Mouse (Mus musculus) left cerebral cortex, adult 8-10 months (tissue): ENCODE measurements around the gene Foxn2. TPM values are rescaled to one million over a fixed set of nuclear protein-coding genes. Genes with fewer than 3 reads are reported as not detected.

Source experiments
- total RNA-seq, 4 experiments: library from RNA; stranded (reverse); gene quantifications; 2 replicates each; pipeline ENCODE4 v1.2.4; 2022

The Foxn2 gene
- total RNA-seq, 4 experiments from 2014 or later = 16.3 to 18.8 (median 17.6) TPM

Other genes with a start within 250 kb of the Foxn2 start
- 10 to 100 TPM; 78.4 to 85.9 (median 82.3) TPM for gene Ppp1r21, start 89.4 kb downstream of the Foxn2 start, total RNA-seq
- 10 to 100 TPM in 2 of 4 experiments, 1 to 10 TPM in 2; 5.9 to 14.1 (median 9.1) TPM for gene Ston1, start 157.0 kb downstream of the Foxn2 start, total RNA-seq
- under 1 TPM in 3 of 4 experiments, not detected in 1; 0.55 to 0.79 (median 0.74) TPM for gene Gtf2a1l, start 227.9 kb downstream of the Foxn2 start, total RNA-seq